Mouse (Mus musculus) mouse embryonic stem cell (cell line): ENCODE data around the gene Muc13.

Source experiments
- in situ Hi-C, 2 experiments: fragments of 300-500 bp; cut with MboI; formaldehyde crosslinking; loops; 1 replicate in 1 of 2; 3 replicates in 1 of 2; pipeline ENCODE4 v1.14.3; 2019 to 2020; ENCODE audit warnings: low sequenced_read_pairs in 2 of 2, low pct_unique_long_range_greater_than_20kb in 1 of 2, mixed read lengths in 1 of 2; ENCODE audit not compliant: unreplicated experiment in 1 of 2

Gene Muc13

GRCm38 (mm10) chr16:33796756-33797155, 2.9 kb downstream of the Muc13 start:
- in situ Hi-C loops: no loop called here

GRCm38 (mm10) chr16:33797860-33798259, 4.0 kb downstream of the Muc13 start:
- in situ Hi-C loops: no loop called here

- in situ Hi-C loops: no loop called here
Measured at GRCm38 (mm10) chr16:33810002-33810401, 16.2 kb downstream of the Muc13 start.

GRCm38 (mm10) chr16:33818413-33819165, 24.8 kb downstream of the Muc13 start:
- in situ Hi-C loops: no loop called here

GRCm38 (mm10) chr16:33820269-33821178, 26.7 kb downstream of the Muc13 start:
- in situ Hi-C loops: loop anchor here (5.0 to 10.0 kb wide), 5 partner anchors 132 to 294 kb away; no protein-coding TSS in a partner anchor

- in situ Hi-C loops: loop anchor here (5.0 to 10.0 kb wide), 5 partner anchors 128 to 290 kb away; no protein-coding TSS in a partner anchor
Measured at GRCm38 (mm10) chr16:33824603-33825002, 30.8 kb downstream of the Muc13 start.

- in situ Hi-C loops: loop anchor here (10.0 kb wide), 3 partner anchors 166 to 286 kb away; no protein-coding TSS in a partner anchor
Measured at GRCm38 (mm10) chr16:33828496-33828895, 34.7 kb downstream of the Muc13 start.

- in situ Hi-C loops: loop anchor here (10.0 kb wide), 3 partner anchors 165 to 285 kb away; no protein-coding TSS in a partner anchor
Measured at GRCm38 (mm10) chr16:33829301-33829831, 35.5 kb downstream of the Muc13 start, which contains the start of gene Itgb5. Itgb5 (plus strand) TSS chr16:33829665.

GRCm38 (mm10) chr16:33829842-33830511, 36.1 kb downstream of the Muc13 start:
- in situ Hi-C loops: loop anchor here (10.0 kb wide), 3 partner anchors 165 to 285 kb away; no protein-coding TSS in a partner anchor

GRCm38 (mm10) chr16:33830512-33831105, 36.8 kb downstream of the Muc13 start:
- in situ Hi-C loops: no loop called here

- in situ Hi-C loops: no loop called here
Measured at GRCm38 (mm10) chr16:33832057-33832456, 38.2 kb downstream of the Muc13 start.

GRCm38 (mm10) chr16:33832728-33833428, 39.0 kb downstream of the Muc13 start:
- in situ Hi-C loops: no loop called here

GRCm38 (mm10) chr16:33833429-33833753, 39.6 kb downstream of the Muc13 start:
- in situ Hi-C loops: no loop called here

- in situ Hi-C loops: no loop called here
Measured at GRCm38 (mm10) chr16:33833781-33834482, 40.1 kb downstream of the Muc13 start.

- in situ Hi-C loops: no loop called here
Measured at GRCm38 (mm10) chr16:33836676-33837075, 42.8 kb downstream of the Muc13 start.

- in situ Hi-C loops: no loop called here
Measured at GRCm38 (mm10) chr16:33837191-33837590, 43.4 kb downstream of the Muc13 start.

- in situ Hi-C loops: no loop called here
Measured at GRCm38 (mm10) chr16:33840616-33841015, 46.8 kb downstream of the Muc13 start.
